Mouse (Mus musculus): ENCODE data around the gene Sdk2.

The Sdk2 gene

GRCm38 (mm10) chr11:113927826-113928225 is 139.0 kb downstream of the Sdk2 start:
- no peak for DNase-seq

- DNase-seq = no peak
Measured at GRCm38 (mm10) chr11:113927231-113927630, 139.6 kb downstream of the Sdk2 start.

- peak; percentile 17 for DNase-seq
Measured at GRCm38 (mm10) chr11:113923137-113923536, 143.7 kb downstream of the Sdk2 start.

GRCm38 (mm10) chr11:113903131-113903860 is 163.6 kb downstream of the Sdk2 start:
- peak; percentile 51 for DNase-seq

GRCm38 (mm10) chr11:113901906-113902305 is 164.9 kb downstream of the Sdk2 start:
- DNase-seq = peak; percentile 11

GRCm38 (mm10) chr11:113898671-113899070 is 168.2 kb downstream of the Sdk2 start:
- no peak for DNase-seq

- no peak for DNase-seq
Measured at GRCm38 (mm10) chr11:113896006-113896405, 170.8 kb downstream of the Sdk2 start.

- DNase-seq = no peak
Measured at GRCm38 (mm10) chr11:113892924-113893323, 173.9 kb downstream of the Sdk2 start.

GRCm38 (mm10) chr11:113892067-113892466 is 174.8 kb downstream of the Sdk2 start:
- no peak for DNase-seq

- no peak for DNase-seq
Measured at GRCm38 (mm10) chr11:113888156-113888750, 178.6 kb downstream of the Sdk2 start.

GRCm38 (mm10) chr11:113886299-113886698 is 180.5 kb downstream of the Sdk2 start:
- no peak for DNase-seq

- DNase-seq = no peak
Measured at GRCm38 (mm10) chr11:113884962-113885361, 181.9 kb downstream of the Sdk2 start.

GRCm38 (mm10) chr11:113883031-113883430 is 183.8 kb downstream of the Sdk2 start:
- DNase-seq = no peak

GRCm38 (mm10) chr11:113881864-113882263 is 185.0 kb downstream of the Sdk2 start:
- no peak for DNase-seq

GRCm38 (mm10) chr11:113867066-113867465 is 199.8 kb downstream of the Sdk2 start:
- DNase-seq = no peak

GRCm38 (mm10) chr11:113865627-113866026 is 201.2 kb downstream of the Sdk2 start:
- DNase-seq = peak; percentile 66

GRCm38 (mm10) chr11:113863408-113863807 is 203.4 kb downstream of the Sdk2 start:
- no peak for DNase-seq

GRCm38 (mm10) chr11:113855661-113856060 is 211.2 kb downstream of the Sdk2 start:
- peak; percentile 9 for DNase-seq

GRCm38 (mm10) chr11:113851750-113852149 is 215.1 kb downstream of the Sdk2 start:
- DNase-seq = no peak

GRCm38 (mm10) chr11:113849322-113849721 is 217.5 kb downstream of the Sdk2 start:
- no peak for DNase-seq

GRCm38 (mm10) chr11:113843920-113844319 is 222.9 kb downstream of the Sdk2 start:
- DNase-seq = no peak

GRCm38 (mm10) chr11:113842879-113843278 is 224.0 kb downstream of the Sdk2 start:
- DNase-seq = no peak

- DNase-seq = no peak
Measured at GRCm38 (mm10) chr11:113831608-113832007, 235.2 kb downstream of the Sdk2 start.

- no peak for DNase-seq
Measured at GRCm38 (mm10) chr11:113828081-113828554, 238.7 kb downstream of the Sdk2 start.
